Mouse (Mus musculus): ENCODE results near the gene Slc7a1. TPM values are rescaled to one million over a fixed set of nuclear protein-coding genes. Genes with fewer than 3 reads are reported as not detected.

Gene Slc7a1
- polyA plus RNA-seq, 1 experiment from 2014 or later: 5.8 TPM

DNA sequence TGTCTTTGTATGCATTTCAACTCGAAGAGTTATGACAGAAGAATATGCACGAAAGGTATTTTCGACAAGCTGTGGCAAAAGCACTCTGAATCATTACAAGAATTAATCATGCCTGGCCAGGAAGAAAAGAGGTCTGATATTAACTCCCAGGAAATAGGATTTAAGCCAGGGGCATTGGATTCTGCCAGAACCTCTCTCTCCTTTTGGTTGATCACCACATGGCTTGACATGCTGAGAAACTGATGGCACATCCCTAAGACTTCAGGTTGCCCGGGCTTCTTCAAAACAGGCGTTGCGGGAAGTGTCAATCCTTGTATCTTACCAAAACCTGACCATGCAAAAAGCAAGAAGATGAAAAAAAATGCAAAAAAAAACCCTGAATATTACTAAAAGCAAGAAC is 25.4 kb upstream of the Slc7a1 start:
- TF ChIP-seq CTCF (IDR thresholded peaks at IDR 0.05) (no peak), EP300 (IDR thresholded peaks at IDR 0.05) (no peak)
- ATAC-seq: no peak
- DNase-seq (ENCODE audit: low spot score): no peak
- Histone ChIP-seq H3K27ac (ENCODE audit: low read length) (no peak overlapping the region), H3K9me3 (ENCODE audit: low read length) (no peaks in the 10 kb centered on the region), H3K27me3 (replicated peaks; ENCODE audit: insufficient read depth, low read length) (no peaks in the 10 kb centered on the region), H3K36me3 (ENCODE audit: insufficient read depth, low read length) (no peaks in the 10 kb centered on the region), H3K4me3 (ENCODE audit: low read depth, low read length) (no peak overlapping the region), H3K4me1 (ENCODE audit: insufficient read depth, low read depth, low read length) (no peaks in the 10 kb centered on the region), H3K4me2 (replicated peaks; ENCODE audit: low read depth, low read length) (no peak overlapping the region), H3K9ac (replicated peaks; ENCODE audit: low read depth) (no peak overlapping the region)
- WGBS: 83% methylated on average over 6 of the region's 6 CpGs

DNA sequence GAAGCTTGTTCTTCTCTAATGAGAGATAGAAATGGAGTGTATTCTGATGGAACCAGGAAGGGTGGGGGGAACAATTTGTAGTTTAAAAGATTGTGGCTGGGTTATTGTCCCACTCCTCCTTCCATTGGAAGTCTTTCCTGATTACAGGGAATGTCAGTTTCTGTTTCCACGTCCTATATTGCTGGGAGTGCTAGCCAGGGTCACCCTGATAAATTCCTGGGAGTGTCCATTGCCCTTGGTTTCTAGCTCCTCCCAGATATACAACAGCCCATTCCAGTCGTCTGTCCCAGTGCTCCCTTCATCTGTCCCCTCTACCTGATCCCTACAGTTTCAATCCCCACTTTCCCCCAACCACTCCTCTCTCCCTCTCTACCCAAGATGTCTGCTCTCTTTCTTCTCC is 21.6 kb upstream of the Slc7a1 start:
- DNase-seq (ENCODE audit: low spot score): no peak
- Histone ChIP-seq H3K27me3 (replicated peaks; ENCODE audit: insufficient read depth, low read length) (no peaks in the 10 kb centered on the region), H3K4me1 (ENCODE audit: insufficient read depth, low read depth, low read length) (no peaks in the 10 kb centered on the region), H3K27ac (ENCODE audit: low read length) (no peak overlapping the region), H3K9ac (replicated peaks; ENCODE audit: low read depth) (no peak overlapping the region), H3K4me2 (replicated peaks; ENCODE audit: low read depth, low read length) (no peak overlapping the region), H3K36me3 (ENCODE audit: insufficient read depth, low read length) (no peaks in the 10 kb centered on the region), H3K4me3 (ENCODE audit: low read depth, low read length) (no peak overlapping the region), H3K9me3 (ENCODE audit: low read length) (no peaks in the 10 kb centered on the region)
- ATAC-seq: no peak
- TF ChIP-seq CTCF (IDR thresholded peaks at IDR 0.05) (no peak), EP300 (IDR thresholded peaks at IDR 0.05) (no peak)
- WGBS: 31% methylated on average over 2 of the region's 2 CpGs

DNA sequence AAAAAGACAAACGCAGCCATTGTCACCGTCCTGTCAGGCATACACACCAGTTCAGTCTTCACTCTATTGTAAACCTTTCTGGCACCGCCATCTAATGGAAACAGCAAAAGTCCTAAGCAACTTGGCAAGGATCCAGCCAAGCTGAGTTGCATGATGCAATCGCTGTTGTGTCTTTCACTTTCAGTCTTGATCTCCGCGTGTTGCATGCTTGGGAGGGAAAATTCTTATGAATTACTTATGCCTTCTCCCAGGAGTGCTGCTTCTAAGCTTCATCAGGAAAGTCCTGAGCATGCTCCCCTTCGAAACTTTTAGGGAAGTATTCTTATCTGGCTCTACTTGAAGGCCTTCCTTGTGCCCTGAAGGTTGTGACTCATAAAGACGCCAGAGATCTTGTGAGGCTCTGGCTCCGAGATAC is 19.4 kb upstream of the Slc7a1 start:
- ATAC-seq: peak; percentile 37; the same call in 1 of the 2 replicates
- Histone ChIP-seq H3K9ac (replicated peaks; ENCODE audit: low read depth) (no peak overlapping the region), H3K36me3 (ENCODE audit: insufficient read depth, low read length) (no peaks in the 10 kb centered on the region), H3K4me2 (replicated peaks; ENCODE audit: low read depth, low read length) (peak overlapping the region; percentile 36), H3K27ac (ENCODE audit: low read length) (no peak overlapping the region), H3K9me3 (ENCODE audit: low read length) (no peaks in the 10 kb centered on the region), H3K4me3 (ENCODE audit: low read depth, low read length) (peak overlapping the region; percentile 10; the same call in 1 of the 2 replicates), H3K4me1 (ENCODE audit: insufficient read depth, low read depth, low read length) (no peaks in the 10 kb centered on the region), H3K27me3 (replicated peaks; ENCODE audit: insufficient read depth, low read length) (no peaks in the 10 kb centered on the region)
- TF ChIP-seq EP300 (IDR thresholded peaks at IDR 0.05) (no peak), CTCF (IDR thresholded peaks at IDR 0.05) (peak; percentile 17; the same call in 1 of the 2 replicates)
- WGBS: 37% methylated on average over 9 of the region's 9 CpGs
- DNase-seq (ENCODE audit: low spot score): peak; percentile 73

DNA sequence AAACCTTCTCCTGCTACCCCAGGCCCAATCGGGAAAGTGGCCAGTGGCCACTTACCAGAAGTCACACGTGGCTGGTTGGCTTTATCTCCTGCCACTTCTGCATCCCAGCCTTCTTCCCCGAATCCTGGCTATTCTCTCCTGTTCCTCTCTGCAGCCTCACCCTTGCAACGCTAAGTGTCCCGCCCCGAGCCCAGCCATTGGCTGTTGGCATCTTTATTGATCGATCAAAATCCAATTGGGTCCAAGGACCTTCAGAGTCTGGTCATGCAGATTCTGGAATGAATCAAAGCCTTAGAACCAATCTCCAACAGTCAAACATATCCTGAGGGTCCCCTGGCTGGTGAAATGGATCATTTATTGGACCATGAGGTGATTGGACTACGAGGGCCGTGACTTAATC is 18.7 kb upstream of the Slc7a1 start:
- no peaks in the 10 kb centered on the region for H3K9me3 ChIP-seq (ENCODE audit: low read length)
- no peaks in the 10 kb centered on the region for H3K4me1 ChIP-seq (ENCODE audit: insufficient read depth, low read depth, low read length)
- H3K27ac ChIP-seq (ENCODE audit: low read length): no peak overlapping the region
- H3K9ac ChIP-seq (replicated peaks; ENCODE audit: low read depth): no peak overlapping the region
- TF ChIP-seq EP300 (IDR thresholded peaks at IDR 0.05) (no peak), CTCF (IDR thresholded peaks at IDR 0.05) (no peak)
- no peak overlapping the region for H3K4me2 ChIP-seq (replicated peaks; ENCODE audit: low read depth, low read length)
- WGBS: 93% methylated on average over 9 of the region's 9 CpGs
- H3K27me3 ChIP-seq (replicated peaks; ENCODE audit: insufficient read depth, low read length): no peaks in the 10 kb centered on the region
- no peak for DNase-seq (ENCODE audit: low spot score)
- ATAC-seq: no peak
- no peak overlapping the region for H3K4me3 ChIP-seq (ENCODE audit: low read depth, low read length)
- no peaks in the 10 kb centered on the region for H3K36me3 ChIP-seq (ENCODE audit: insufficient read depth, low read length)

DNA sequence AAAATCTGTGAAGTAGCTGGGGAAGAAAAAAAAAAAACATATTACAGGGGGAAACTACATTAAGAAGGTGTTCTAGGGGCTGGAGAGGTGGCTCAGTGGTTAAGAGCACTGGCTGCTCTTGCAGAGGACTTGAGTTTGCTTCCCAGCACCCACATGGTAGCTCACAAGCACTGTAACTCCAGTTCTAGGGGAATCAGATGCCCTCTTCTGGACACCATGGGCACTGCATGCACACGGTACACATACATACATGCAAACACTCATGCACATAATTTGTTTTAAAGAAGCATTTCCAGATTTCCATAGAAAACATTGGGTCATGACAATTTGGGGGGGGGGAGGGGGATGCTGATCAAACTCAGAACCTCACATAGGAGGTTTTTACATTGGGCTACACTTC is 18.1 kb upstream of the Slc7a1 start:
- TF ChIP-seq CTCF (IDR thresholded peaks at IDR 0.05) (peak; percentile 16; the same call in 1 of the 2 replicates), EP300 (IDR thresholded peaks at IDR 0.05) (no peak)
- H3K36me3 ChIP-seq (ENCODE audit: insufficient read depth, low read length): no peaks in the 10 kb centered on the region
- 96% methylated on average over 1 of the region's 1 CpGs for WGBS
- no peak overlapping the region for H3K27ac ChIP-seq (ENCODE audit: low read length)
- DNase-seq (ENCODE audit: low spot score) (no peak), ATAC-seq (no peak)
- H3K9me3 ChIP-seq (ENCODE audit: low read length): no peaks in the 10 kb centered on the region
- H3K4me2 ChIP-seq (replicated peaks; ENCODE audit: low read depth, low read length): no peak overlapping the region
- no peak overlapping the region for H3K4me3 ChIP-seq (ENCODE audit: low read depth, low read length)
- H3K9ac ChIP-seq (replicated peaks; ENCODE audit: low read depth): no peak overlapping the region
- no peaks in the 10 kb centered on the region for H3K4me1 ChIP-seq (ENCODE audit: insufficient read depth, low read depth, low read length)
- no peaks in the 10 kb centered on the region for H3K27me3 ChIP-seq (replicated peaks; ENCODE audit: insufficient read depth, low read length)

DNA sequence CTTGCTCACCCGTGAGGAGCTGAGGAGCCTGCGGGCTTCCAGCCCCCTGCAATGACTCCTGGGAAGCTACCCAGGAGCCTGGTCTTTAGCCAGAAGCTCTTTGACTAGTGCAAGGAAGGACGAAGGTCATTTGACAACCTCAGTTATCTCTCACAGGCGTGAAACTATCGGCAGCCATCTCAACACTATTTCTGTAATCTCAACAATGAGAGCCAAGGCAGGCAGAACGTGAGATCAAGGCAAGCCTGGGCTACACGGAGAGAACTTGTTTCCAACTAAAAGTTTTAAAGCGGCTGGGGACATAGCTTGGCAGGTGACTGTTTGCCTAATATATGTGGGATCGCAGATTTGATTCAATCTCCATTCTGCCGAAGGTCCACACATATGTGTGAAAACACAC is 16.8 kb upstream of the Slc7a1 start:
- Histone ChIP-seq H3K27me3 (replicated peaks; ENCODE audit: insufficient read depth, low read length) (no peaks in the 10 kb centered on the region), H3K36me3 (ENCODE audit: insufficient read depth, low read length) (no peaks in the 10 kb centered on the region), H3K9me3 (ENCODE audit: low read length) (no peaks in the 10 kb centered on the region), H3K9ac (replicated peaks; ENCODE audit: low read depth) (no peak overlapping the region), H3K4me1 (ENCODE audit: insufficient read depth, low read depth, low read length) (no peaks in the 10 kb centered on the region), H3K27ac (ENCODE audit: low read length) (no peak overlapping the region), H3K4me2 (replicated peaks; ENCODE audit: low read depth, low read length) (no peak overlapping the region), H3K4me3 (ENCODE audit: low read depth, low read length) (no peak overlapping the region)
- WGBS: 58% methylated on average over 10 of the region's 10 CpGs
- no peak for TF ChIP-seq EP300 (IDR thresholded peaks at IDR 0.05)
- TF ChIP-seq CTCF (IDR thresholded peaks at IDR 0.05): no peak
- ATAC-seq: no peak
- DNase-seq (ENCODE audit: low spot score): no peak

DNA sequence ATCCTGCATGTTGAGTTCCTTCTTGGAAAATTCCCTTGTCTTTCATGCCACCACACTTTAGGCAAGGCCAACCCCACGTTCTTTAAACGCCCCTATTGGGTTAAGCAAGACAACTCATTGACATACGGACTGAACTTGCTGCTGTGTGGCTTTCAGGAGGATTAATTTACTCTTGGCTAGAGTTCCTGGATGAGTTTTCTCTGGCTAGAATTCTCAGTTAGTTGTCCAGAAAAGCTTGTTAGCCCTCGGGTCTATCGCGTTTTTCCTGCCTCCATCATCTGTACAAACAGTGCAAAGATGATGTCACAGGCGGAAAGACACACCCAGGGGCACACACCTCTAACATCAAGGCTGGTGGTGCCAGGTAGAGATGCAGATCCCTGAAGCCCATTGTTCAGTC is 14.5 kb upstream of the Slc7a1 start:
- H3K27me3 ChIP-seq (replicated peaks; ENCODE audit: insufficient read depth, low read length): no peaks in the 10 kb centered on the region
- no peaks in the 10 kb centered on the region for H3K4me1 ChIP-seq (ENCODE audit: insufficient read depth, low read depth, low read length)
- no peak overlapping the region for H3K9ac ChIP-seq (replicated peaks; ENCODE audit: low read depth)
- ATAC-seq: no peak
- H3K36me3 ChIP-seq (ENCODE audit: insufficient read depth, low read length): no peaks in the 10 kb centered on the region
- H3K9me3 ChIP-seq (ENCODE audit: low read length): no peaks in the 10 kb centered on the region
- no peak overlapping the region for H3K4me3 ChIP-seq (ENCODE audit: low read depth, low read length)
- no peak overlapping the region for H3K4me2 ChIP-seq (replicated peaks; ENCODE audit: low read depth, low read length)
- 42% methylated on average over 7 of the region's 7 CpGs for WGBS
- TF ChIP-seq CTCF (IDR thresholded peaks at IDR 0.05) (no peak), EP300 (IDR thresholded peaks at IDR 0.05) (no peak)
- no peak overlapping the region for H3K27ac ChIP-seq (ENCODE audit: low read length)
- DNase-seq (ENCODE audit: low spot score): no peak
